Mouse (Mus musculus) heart, adult 18-20 months (tissue): ENCODE data around the gene Ss18l1. TPM values are rescaled to one million over a fixed set of nuclear protein-coding genes. Genes with fewer than 3 reads are reported as not detected.

Source experiments
- DNase-seq, 2 experiments: peaks; one replicate each; pipeline ENCODE4 v3.0.0; 2021 to 2022; ENCODE audit warnings: mixed read lengths in 1 of 2
- total RNA-seq, 2 experiments: library from RNA; stranded (reverse); gene quantifications; 2 replicates each; pipeline ENCODE4 v1.2.3; 2021

Gene Ss18l1
- total RNA-seq, 2 experiments from 2014 or later = 1.9 TPM

GRCm38 (mm10) chr2:180118661-180119438 is 76.5 kb downstream of the Ss18l1 start, which contains the start of gene Osbpl2:
Gene Osbpl2, plus strand, starts transcription at chr2:180119306.
- DNase-seq = peak; percentile 100

Other genes with a start within 250 kb of the Ss18l1 start
- gene Taf4, start 65.9 kb upstream of the Ss18l1 start, total RNA-seq = 10 to 100 TPM; 17.1 to 17.7 TPM
- gene Lsm14b, start 17.5 kb upstream of the Ss18l1 start, total RNA-seq = 10 to 100 TPM; 62.0 to 62.3 TPM
- gene Psma7, start 76 bp upstream of the Ss18l1 start, total RNA-seq = 100 to 1,000 TPM; 151 to 161 TPM
- 10 to 100 TPM; 27.3 to 31.7 TPM for gene Mtg2, start 28.1 kb downstream of the Ss18l1 start, total RNA-seq
- not detected for gene Hrh3, start 62.0 kb downstream of the Ss18l1 start, total RNA-seq
- gene Osbpl2, start 76.8 kb downstream of the Ss18l1 start, total RNA-seq = 10 to 100 TPM; 32.9 to 36.0 TPM
- gene Adrm1, start 129.0 kb downstream of the Ss18l1 start, total RNA-seq = 10 to 100 TPM; 84.0 to 86.8 TPM
- 10 to 100 TPM; 72.2 to 78.5 TPM for gene Lama5, start 183.3 kb downstream of the Ss18l1 start, total RNA-seq
- 100 to 1,000 TPM; 561 to 600 TPM for gene Rps21, start 214.9 kb downstream of the Ss18l1 start, total RNA-seq
- 10 to 100 TPM; 10.9 TPM for gene Cables2, start 231.0 kb downstream of the Ss18l1 start, total RNA-seq
- not detected for gene Rbbp8nl, start 247.4 kb downstream of the Ss18l1 start, total RNA-seq